Mouse (Mus musculus): ENCODE data around the gene Pax8. TPM values are rescaled to one million over a fixed set of nuclear protein-coding genes. Genes with fewer than 3 reads are reported as not detected.

Gene Pax8
- total and polyA plus RNA-seq, 3 experiments: not detected

Other genes starting within 250 kb of the Pax8 start
- not detected for gene Il1f5, start 198.6 kb downstream of the Pax8 start, total RNA-seq (2021)
- gene Il1f5, start 198.6 kb downstream of the Pax8 start, polyA plus RNA-seq (2012; rRNA removed): not detected in 2 replicates
- not detected for gene Il1f10, start 184.4 kb downstream of the Pax8 start, total RNA-seq (2021)
- not detected in 2 replicates for gene Il1f10, start 184.4 kb downstream of the Pax8 start, polyA plus RNA-seq (2012; rRNA removed)
- under 1 TPM; 0.52 to 0.73 TPM for gene Il1rn, start 138.7 kb downstream of the Pax8 start, total RNA-seq (2021)
- 0.06 and 0.07 TPM in 2 replicates for gene Il1rn, start 138.7 kb downstream of the Pax8 start, polyA plus RNA-seq (2012; rRNA removed)
- 1 to 10 TPM; 2.3 to 2.6 TPM for gene Psd4, start 108.0 kb downstream of the Pax8 start, total RNA-seq (2021)
- gene Psd4, start 108.0 kb downstream of the Pax8 start, polyA plus RNA-seq (2012; rRNA removed): 0.67 and 0.84 TPM in 2 replicates

Data from adrenal gland, adult 2 months (tissue).